Mouse (Mus musculus): ENCODE measurements around the gene BC030870. TPM values are rescaled to one million over a fixed set of nuclear protein-coding genes. Genes with fewer than 3 reads are reported as not detected.

Gene BC030870
- polyA plus RNA-seq, 2 experiments: 0.12 TPM; not detected in 1

GRCm38 (mm10) chr8:65056722-65057121 is 72.6 kb downstream of the BC030870 start:
- WGBS: 96% methylated on average over 4 of the region's 4 CpGs
- Histone ChIP-seq H3K9ac (ENCODE audit: low read depth, low read length, severe bottlenecking) (no peak overlapping the region), H3K9me3 (ENCODE audit: control insufficient read depth, low read length) (no peaks in the 10 kb centered on the region), H3K4me3 (replicated peaks; ENCODE audit: low read length) (no peak overlapping the region), H3K36me3 (ENCODE audit: control insufficient read depth, insufficient read depth, low read length) (no peaks in the 10 kb centered on the region), H3K27me3 (ENCODE audit: control insufficient read depth, insufficient read depth, low read length) (no peaks in the 10 kb centered on the region), H3K27ac (replicated peaks; ENCODE audit: low read depth, low read length) (no peak overlapping the region), H3K4me1 (ENCODE audit: control insufficient read depth, insufficient read depth, low read length) (peaks cover 9% of the 10 kb centered on the region), H3K4me2 (replicated peaks; ENCODE audit: low read depth, low read length, severe bottlenecking) (no peak overlapping the region)
- ATAC-seq (ENCODE audit: low FRiP score, low read depth) (no peak), DNase-seq (ENCODE audit: low spot score) (no peak)
- no peak for TF ChIP-seq POLR2A (IDR thresholded peaks at IDR 0.05; ENCODE audit: borderline replicate concordance, extremely low read depth, insufficient read depth, insufficient read length)

- peak; percentile 73 for ATAC-seq (ENCODE audit: low FRiP score, low read depth)
- 14% methylated on average over 5 of the region's 5 CpGs for WGBS
Measured at GRCm38 (mm10) chr8:65053968-65054367, 75.4 kb downstream of the BC030870 start.

GRCm38 (mm10) chr8:65053554-65053953 is 75.8 kb downstream of the BC030870 start:
- Histone ChIP-seq H3K4me1 (ENCODE audit: control insufficient read depth, insufficient read depth, low read length) (peaks cover 9% of the 10 kb centered on the region), H3K4me2 (replicated peaks; ENCODE audit: low read depth, low read length, severe bottlenecking) (no peak overlapping the region), H3K27ac (replicated peaks; ENCODE audit: low read depth, low read length) (no peak overlapping the region), H3K9ac (ENCODE audit: low read depth, low read length, severe bottlenecking) (no peak overlapping the region), H3K4me3 (replicated peaks; ENCODE audit: low read length) (no peak overlapping the region), H3K27me3 (ENCODE audit: control insufficient read depth, insufficient read depth, low read length) (no peaks in the 10 kb centered on the region), H3K9me3 (ENCODE audit: control insufficient read depth, low read length) (no peaks in the 10 kb centered on the region), H3K36me3 (ENCODE audit: control insufficient read depth, insufficient read depth, low read length) (no peaks in the 10 kb centered on the region)
- WGBS: 44% methylated on average over 3 of the region's 3 CpGs
- ATAC-seq (ENCODE audit: low FRiP score, low read depth) (no peak), DNase-seq (ENCODE audit: low spot score) (no peak)
- TF ChIP-seq POLR2A (IDR thresholded peaks at IDR 0.05; ENCODE audit: borderline replicate concordance, extremely low read depth, insufficient read depth, insufficient read length): no peak

More at GRCm38 (mm10) chr8:65053968-65054367, 75.4 kb downstream of the BC030870 start:
- Histone ChIP-seq H3K4me2 (replicated peaks; ENCODE audit: low read depth, low read length, severe bottlenecking) (no peak overlapping the region), H3K9me3 (ENCODE audit: control insufficient read depth, low read length) (no peaks in the 10 kb centered on the region), H3K4me1 (ENCODE audit: control insufficient read depth, insufficient read depth, low read length) (peaks cover 9% of the 10 kb centered on the region), H3K36me3 (ENCODE audit: control insufficient read depth, insufficient read depth, low read length) (no peaks in the 10 kb centered on the region), H3K4me3 (replicated peaks; ENCODE audit: low read length) (no peak overlapping the region), H3K27me3 (ENCODE audit: control insufficient read depth, insufficient read depth, low read length) (no peaks in the 10 kb centered on the region), H3K9ac (ENCODE audit: low read depth, low read length, severe bottlenecking) (no peak overlapping the region), H3K27ac (replicated peaks; ENCODE audit: low read depth, low read length) (no peak overlapping the region)
- TF ChIP-seq POLR2A (IDR thresholded peaks at IDR 0.05; ENCODE audit: borderline replicate concordance, extremely low read depth, insufficient read depth, insufficient read length): no peak
- DNase-seq (ENCODE audit: low spot score): peak; percentile 63

GRCm38 (mm10) chr8:65047801-65048200 is 81.6 kb downstream of the BC030870 start:
- no peaks in the 10 kb centered on the region for H3K9me3 ChIP-seq (ENCODE audit: control insufficient read depth, low read length)
- H3K27me3 ChIP-seq (ENCODE audit: control insufficient read depth, insufficient read depth, low read length): no peaks in the 10 kb centered on the region
- H3K36me3 ChIP-seq (ENCODE audit: control insufficient read depth, insufficient read depth, low read length): no peaks in the 10 kb centered on the region
- H3K4me1 ChIP-seq (ENCODE audit: control insufficient read depth, insufficient read depth, low read length): no peaks in the 10 kb centered on the region
- no peak for TF ChIP-seq POLR2A (IDR thresholded peaks at IDR 0.05; ENCODE audit: borderline replicate concordance, extremely low read depth, insufficient read depth, insufficient read length)
- no peak for ATAC-seq (ENCODE audit: low FRiP score, low read depth)
- H3K4me3 ChIP-seq (replicated peaks; ENCODE audit: low read length): no peak overlapping the region
- no peak overlapping the region for H3K4me2 ChIP-seq (replicated peaks; ENCODE audit: low read depth, low read length, severe bottlenecking)
- no peak overlapping the region for H3K9ac ChIP-seq (ENCODE audit: low read depth, low read length, severe bottlenecking)
- 83% methylated on average over 4 of the region's 4 CpGs for WGBS
- no peak overlapping the region for H3K27ac ChIP-seq (replicated peaks; ENCODE audit: low read depth, low read length)
- DNase-seq (ENCODE audit: low spot score): no peak

- no peak for TF ChIP-seq POLR2A (IDR thresholded peaks at IDR 0.05; ENCODE audit: borderline replicate concordance, extremely low read depth, insufficient read depth, insufficient read length)
Measured at GRCm38 (mm10) chr8:65047193-65047592, 82.2 kb downstream of the BC030870 start.

GRCm38 (mm10) chr8:65046565-65046964 is 82.8 kb downstream of the BC030870 start:
- no peaks in the 10 kb centered on the region for H3K4me1 ChIP-seq (ENCODE audit: control insufficient read depth, insufficient read depth, low read length)
- no peak overlapping the region for H3K9ac ChIP-seq (ENCODE audit: low read depth, low read length, severe bottlenecking)
- H3K4me2 ChIP-seq (replicated peaks; ENCODE audit: low read depth, low read length, severe bottlenecking): no peak overlapping the region
- H3K27me3 ChIP-seq (ENCODE audit: control insufficient read depth, insufficient read depth, low read length): no peaks in the 10 kb centered on the region
- H3K36me3 ChIP-seq (ENCODE audit: control insufficient read depth, insufficient read depth, low read length): no peaks in the 10 kb centered on the region
- no peak for DNase-seq (ENCODE audit: low spot score)
- TF ChIP-seq POLR2A (IDR thresholded peaks at IDR 0.05; ENCODE audit: borderline replicate concordance, extremely low read depth, insufficient read depth, insufficient read length): no peak
- WGBS: 52% methylated on average over 5 of the region's 5 CpGs
- no peak overlapping the region for H3K27ac ChIP-seq (replicated peaks; ENCODE audit: low read depth, low read length)
- no peaks in the 10 kb centered on the region for H3K9me3 ChIP-seq (ENCODE audit: control insufficient read depth, low read length)
- no peak for ATAC-seq (ENCODE audit: low FRiP score, low read depth)
- H3K4me3 ChIP-seq (replicated peaks; ENCODE audit: low read length): no peak overlapping the region

More at GRCm38 (mm10) chr8:65047193-65047592, 82.2 kb downstream of the BC030870 start:
- Histone ChIP-seq H3K4me3 (replicated peaks; ENCODE audit: low read length) (no peak overlapping the region), H3K9ac (ENCODE audit: low read depth, low read length, severe bottlenecking) (no peak overlapping the region), H3K4me1 (ENCODE audit: control insufficient read depth, insufficient read depth, low read length) (no peaks in the 10 kb centered on the region), H3K9me3 (ENCODE audit: control insufficient read depth, low read length) (no peaks in the 10 kb centered on the region), H3K4me2 (replicated peaks; ENCODE audit: low read depth, low read length, severe bottlenecking) (no peak overlapping the region), H3K27ac (replicated peaks; ENCODE audit: low read depth, low read length) (no peak overlapping the region), H3K27me3 (ENCODE audit: control insufficient read depth, insufficient read depth, low read length) (no peaks in the 10 kb centered on the region), H3K36me3 (ENCODE audit: control insufficient read depth, insufficient read depth, low read length) (no peaks in the 10 kb centered on the region)
- DNase-seq (ENCODE audit: low spot score) (no peak), ATAC-seq (ENCODE audit: low FRiP score, low read depth) (no peak)
- WGBS: 87% methylated on average over 4 of the region's 4 CpGs

All from limb, embryonic 14.5 days (tissue).